8 mouse cellular contexts compared by ENCODE assay signal in genomic region chr10:42987594-42988052, GRCm38 (mm10).
A peak's percentile ranks its signal among the peaks of the same experiment; 100 is the strongest.
DNase-seq lines count a peak whose midpoint lies in the region; ATAC-seq lines count a peak whose summit lies in the region.

No protein-coding gene starts in this region.

- DNase-seq in left cerebral cortex, postnatal 4 days, result peak; percentile 47
- no peak for DNase-seq in left cerebral cortex, postnatal 10 days (ENCODE audit: extremely low spot score in 1 of 2, low spot score in 2 of 2)
- DNase-seq in embryo, embryonic 10.5 days (ENCODE audit: low spot score), result peak; percentile 85
- DNase-seq in heart, adult 9 months (ENCODE audit: low spot score in 2 of 2), result peak; percentile 38 to 53
- DNase-seq in right cerebral cortex, postnatal 4 days, result no peak

- H3K36me3 ChIP-seq in kidney, embryonic 15.5 days, result no peaks in the 10 kb centered on the region
- H3K36me3 ChIP-seq in stomach, embryonic 16.5 days (ENCODE audit: control insufficient read depth, insufficient read depth, low read length), result no peaks in the 10 kb centered on the region

- no peak overlapping the region for H3K27ac ChIP-seq in kidney, embryonic 15.5 days
- no peak overlapping the region for H3K27ac ChIP-seq in stomach, embryonic 16.5 days (ENCODE audit: low read length)

- no peak overlapping the region for H3K4me3 ChIP-seq in kidney, embryonic 15.5 days (replicated peaks)
- no peak overlapping the region for H3K4me3 ChIP-seq in stomach, embryonic 16.5 days (replicated peaks; ENCODE audit: low read length)

- H3K9me3 ChIP-seq in kidney, embryonic 15.5 days (replicated peaks), result no peaks in the 10 kb centered on the region
- no peaks in the 10 kb centered on the region for H3K9me3 ChIP-seq in stomach, embryonic 16.5 days (replicated peaks; ENCODE audit: control insufficient read depth, low read length)

- H3K4me2 ChIP-seq in kidney, embryonic 15.5 days, result no peak overlapping the region
- H3K4me2 ChIP-seq in stomach, embryonic 16.5 days (ENCODE audit: low read depth, low read length), result no peak overlapping the region

- ATAC-seq in kidney, embryonic 15.5 days (replicated peaks; ENCODE audit: low FRiP score), result peak; percentile 78
- 0 out of 2 replicates have a peak, but pooled peaks have one; percentile 44 for ATAC-seq in megakaryocyte-erythroid progenitor cell, adult 5-6 weeks (replicated peaks; ENCODE audit: low FRiP score, low TSS enrichment, poor library complexity, severe bottlenecking)
- ATAC-seq in stomach, embryonic 16.5 days (ENCODE audit: insufficient read depth, low FRiP score), result peak; percentile 72; the same call in 1 of the 2 replicates

- H3K9ac ChIP-seq in kidney, embryonic 15.5 days, result no peak overlapping the region
- H3K9ac ChIP-seq in stomach, embryonic 16.5 days (ENCODE audit: low read length), result no peak overlapping the region

- peaks cover 14% of the 10 kb centered on the region for H3K27me3 ChIP-seq in kidney, embryonic 15.5 days
- no peaks in the 10 kb centered on the region; the same call in 1 of the 2 replicates for H3K27me3 ChIP-seq in stomach, embryonic 16.5 days (ENCODE audit: control insufficient read depth, insufficient read depth, low read length)

- intact Hi-C loops in left cerebral cortex, postnatal 4 days (cut with DNase I), result no loop called here
- intact Hi-C loops in left cerebral cortex, postnatal 10 days (cut with DNase I), result loop anchor here (2.0 kb wide), 1 partner anchor 27 kb away; no protein-coding TSS in a partner anchor

- peaks cover 25% of the 10 kb centered on the region for H3K4me1 ChIP-seq in kidney, embryonic 15.5 days
- H3K4me1 ChIP-seq in stomach, embryonic 16.5 days (ENCODE audit: control insufficient read depth, insufficient read depth, low read length), result no peaks in the 10 kb centered on the region

- WGBS in kidney, embryonic 15.5 days, result 16% methylated on average over 6 of the region's 6 CpGs
- 18% methylated on average over 6 of the region's 6 CpGs for WGBS in stomach, embryonic 16.5 days

Comparison
In these comparisons a context has a peak if more than half of its experiments do, and no peak if none do; other contexts are left out.
1. DNase-seq: peak in left cerebral cortex, postnatal 4 days (single experiment), embryo, embryonic 10.5 days (single experiment) and heart, adult 9 months (2 of 2); none in left cerebral cortex, postnatal 10 days (0 of 2) and right cerebral cortex, postnatal 4 days (single experiment).
2. Peak in every context shown above with its lines, with median percentiles within 50 percentile points of each other: ATAC-seq.